Mouse (Mus musculus) forebrain, embryonic 10.5 days (tissue): ENCODE results near the gene Vmn1r192. TPM values are rescaled to one million over a fixed set of nuclear protein-coding genes. Genes with fewer than 3 reads are reported as not detected.
"Not testable (repeated sequence)": the region's sequence is repeated elsewhere in the genome, so short reads cannot be mapped to it uniquely, and the experiment has no call there.

Experiments used
- DNase-seq: peaks from one replicate; pipeline ENCODE4 v3.0.0-alpha.2; 2017; ENCODE audit warnings: low spot score; ENCODE audit errors: extremely low spot score
- H3K27ac ChIP-seq: fragments of 300-500 bp; sonication (generic); 2 replicates; pipeline ENCODE4 v1.5.1; 2016; ENCODE audit warnings: mild to moderate bottlenecking
- H3K27me3 ChIP-seq: fragments of 300-500 bp; sonication (generic); 2 replicates; pipeline ENCODE4 v1.6.1; 2016; ENCODE audit warnings: mild to moderate bottlenecking; ENCODE audit not compliant: poor library complexity, severe bottlenecking
- H3K36me3 ChIP-seq: fragments of 300-500 bp; sonication (generic); replicated peaks from 2 replicates; pipeline ENCODE4 v1.6.1; 2016; ENCODE audit warnings: mild to moderate bottlenecking, moderate library complexity
- H3K4me1 ChIP-seq: fragments of 300-500 bp; sonication (generic); 2 replicates; pipeline ENCODE4 v1.6.1; 2016
- H3K4me3 ChIP-seq: fragments of 300-500 bp; sonication (generic); 2 replicates; pipeline ENCODE4 v1.5.1; 2016; ENCODE audit warnings: mild to moderate bottlenecking, moderate library complexity
- H3K9me3 ChIP-seq: fragments of 300-500 bp; sonication (generic); 2 replicates; pipeline ENCODE4 v1.6.1; 2016; ENCODE audit warnings: mild to moderate bottlenecking, moderate library complexity
- WGBS: fragments of 180-500 bp; shearing (Covaris S2); methylation state at CpG from one replicate; pipeline ENCODE4 v1.1.7; 2016; 5-methylcytosine and 5-hydroxymethylcytosine counted together
- microRNA-seq: library from miRNA; unstranded; fragments of <30 nt; microRNA quantifications from one replicate; pipeline ENCODE4, GENCODE M21; 2017
- polyA plus RNA-seq: library from polyadenylated mRNA; unstranded; fragments of >200 nt; fragmentation: Nextera tagmentation; extraction: Ambion mirVana; gene quantifications from 2 replicates; pipeline ENCODE4 v1.2.1, GENCODE M21; 2016

The Vmn1r192 gene
- polyA plus RNA-seq: not detected in 2 replicates

DNA sequence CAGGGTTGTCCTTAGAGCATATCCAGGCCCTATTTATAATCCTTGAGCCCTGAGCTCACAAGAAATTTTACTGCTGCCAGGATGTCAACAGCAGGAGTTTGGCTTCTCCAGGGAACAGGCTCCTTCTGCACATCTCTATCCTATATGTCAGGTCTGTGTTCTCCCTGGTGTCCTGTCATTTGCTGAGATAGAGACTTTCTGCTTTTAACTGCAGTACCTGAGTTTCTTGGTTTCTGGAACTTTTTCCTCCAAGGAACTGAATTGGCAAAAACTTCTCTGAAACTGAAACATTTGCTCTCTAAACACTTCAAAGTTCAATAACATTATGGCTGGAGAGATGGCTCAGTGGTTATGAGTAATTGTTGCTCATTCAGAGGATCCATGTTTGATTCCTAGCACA lies at the start of gene Vmn1r192:
Gene Vmn1r192 (minus strand): TSS at position 101 of the 400 bp plus-strand sequence.
- no peaks in the 10 kb centered on the region for H3K9me3 ChIP-seq
- no peak for DNase-seq
- H3K36me3 ChIP-seq: no peaks in the 10 kb centered on the region
- H3K4me3 ChIP-seq: no peak within 1 kb of the TSS
- H3K4me1 ChIP-seq: no peaks in the 10 kb centered on the region
- no peak within 1 kb of the TSS for H3K27ac ChIP-seq
- no peaks in the 10 kb centered on the region for H3K27me3 ChIP-seq

GRCm38 (mm10) chr13:22223060-22223459 lies 32.1 kb upstream of the Vmn1r192 start, which contains the start of gene Vmn1r193:
Gene Vmn1r193 (minus strand): TSS chr13:22223160.
- H3K27me3 ChIP-seq: not testable (repeated sequence)

GRCm38 (mm10) chr13:22192756-22193155 lies 1.8 kb upstream of the Vmn1r192 start:
- H3K4me1 ChIP-seq, H3K27ac ChIP-seq, H3K4me3 ChIP-seq, H3K36me3 ChIP-seq, DNase-seq, H3K9me3 ChIP-seq, H3K27me3 ChIP-seq: not testable (repeated sequence)
- 73% methylated on average over 3 of the region's 3 CpGs for WGBS

More at GRCm38 (mm10) chr13:22223060-22223459, 32.1 kb upstream of the Vmn1r192 start, which contains the start of gene Vmn1r193:
- WGBS: 74% methylated on average over 1 of the region's 1 CpGs
- not testable (repeated sequence) for H3K4me3 ChIP-seq, H3K9me3 ChIP-seq, H3K36me3 ChIP-seq, H3K4me1 ChIP-seq, DNase-seq, H3K27ac ChIP-seq

DNA sequence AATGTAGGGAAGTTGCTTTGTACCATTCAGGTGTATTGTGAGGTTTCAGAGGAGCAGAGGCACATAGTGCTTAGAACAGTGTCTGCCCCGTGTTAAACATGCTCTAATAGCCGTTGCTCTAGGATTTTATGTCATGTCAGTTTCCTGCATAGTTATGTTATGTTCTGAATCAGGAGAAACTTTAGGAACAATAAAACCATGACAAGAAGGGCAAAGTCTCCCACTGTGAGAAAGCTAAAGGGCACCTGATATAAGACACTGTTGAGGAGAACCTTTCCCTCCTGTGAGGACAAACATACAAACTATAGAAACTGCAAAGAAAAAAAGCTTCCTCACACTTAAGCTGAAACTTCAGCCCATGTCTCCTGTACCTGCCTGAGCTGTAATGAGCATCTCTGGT lies 556 bp downstream of the Vmn1r192 start:
- Histone ChIP-seq H3K27me3 (no peaks in the 10 kb centered on the region), H3K9me3 (no peaks in the 10 kb centered on the region)
- 93% methylated on average over 2 of the region's 2 CpGs for WGBS

GRCm38 (mm10) chr13:22189313-22189712 lies 1.6 kb downstream of the Vmn1r192 start:
- WGBS: 93% methylated on average over 2 of the region's 2 CpGs
- H3K27ac ChIP-seq: no peak overlapping the region
- H3K4me3 ChIP-seq: no peak overlapping the region
- no peaks in the 10 kb centered on the region for H3K36me3 ChIP-seq
- H3K4me1 ChIP-seq: no peaks in the 10 kb centered on the region
- no peak for DNase-seq
- no peaks in the 10 kb centered on the region for H3K9me3 ChIP-seq
- no peaks in the 10 kb centered on the region for H3K27me3 ChIP-seq

More for the DNA sequence above, 556 bp downstream of the Vmn1r192 start:
- Histone ChIP-seq H3K36me3 (no peaks in the 10 kb centered on the region), H3K27ac (no peak overlapping the region), H3K4me1 (no peaks in the 10 kb centered on the region), H3K4me3 (no peak overlapping the region)
- DNase-seq: no peak

GRCm38 (mm10) chr13:22183869-22184268 lies 7.1 kb downstream of the Vmn1r192 start, which contains the start of gene Vmn1r191:
Gene Vmn1r191 (minus strand): TSS chr13:22183969.
- no peak within 1 kb of the TSS for H3K27ac ChIP-seq
- H3K4me3 ChIP-seq: no peak within 1 kb of the TSS
- WGBS: 73% methylated on average over 1 of the region's 1 CpGs
- no peaks in the 10 kb centered on the region for H3K36me3 ChIP-seq
- H3K9me3 ChIP-seq: no peaks in the 10 kb centered on the region
- no peaks in the 10 kb centered on the region for H3K4me1 ChIP-seq
- H3K27me3 ChIP-seq: no peaks in the 10 kb centered on the region
- no peak for DNase-seq

GRCm38 (mm10) chr13:22168416-22168815 lies 22.5 kb downstream of the Vmn1r192 start:
- H3K27ac ChIP-seq: no peak overlapping the region
- DNase-seq: no peak
- H3K4me1 ChIP-seq: no peaks in the 10 kb centered on the region
- 93% methylated on average over 15 of the region's 15 CpGs for WGBS
- peaks cover 12% of the 10 kb centered on the region for H3K9me3 ChIP-seq
- no peak overlapping the region for H3K4me3 ChIP-seq
- H3K27me3 ChIP-seq: no peaks in the 10 kb centered on the region
- no peaks in the 10 kb centered on the region for H3K36me3 ChIP-seq

DNA sequence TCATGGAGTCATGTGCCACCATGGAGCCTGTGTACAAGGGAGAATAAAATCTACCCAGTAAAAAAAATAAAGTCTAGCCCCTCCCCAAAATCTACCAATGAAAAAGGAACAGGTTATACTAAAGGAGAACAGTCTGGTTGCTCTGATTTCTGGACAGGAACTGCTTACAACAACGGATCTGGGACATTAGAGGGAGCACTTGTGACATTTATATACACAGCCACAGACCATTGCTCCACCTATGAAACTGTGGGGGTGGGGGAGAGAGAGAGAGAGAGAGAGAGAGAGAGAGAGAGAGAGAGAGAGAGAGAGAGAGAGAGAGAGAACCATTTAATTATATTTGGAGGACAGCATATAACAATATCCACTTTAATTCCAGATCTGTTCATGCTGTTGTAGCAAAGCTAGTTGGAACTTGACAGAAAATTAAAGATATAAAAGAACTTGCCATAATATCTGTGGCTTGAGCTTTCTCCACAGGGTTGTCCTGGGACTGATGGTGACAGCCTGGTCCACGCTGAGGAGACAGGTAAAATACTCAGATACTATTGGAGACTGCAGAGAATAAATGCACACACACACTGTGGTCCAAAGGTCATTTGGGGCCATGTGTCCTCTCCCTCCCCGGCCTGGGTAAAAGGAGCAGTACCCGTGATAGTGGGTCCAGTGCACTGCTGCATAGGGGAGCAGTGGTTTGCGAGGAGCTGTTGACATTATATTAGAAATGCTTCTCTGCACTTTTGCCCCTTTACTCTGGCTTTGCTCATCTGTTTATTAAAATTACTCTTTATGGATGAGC lies 54.2 kb downstream of the Vmn1r192 start:
- H3K4me3 ChIP-seq, DNase-seq, H3K36me3 ChIP-seq, H3K27me3 ChIP-seq, H3K9me3 ChIP-seq, H3K27ac ChIP-seq, H3K4me1 ChIP-seq: not testable (repeated sequence)
- 80% methylated on average over 5 of the region's 5 CpGs for WGBS

Small RNAs within 50 kb of the gene (microRNA-seq; reads per million reads assigned to microRNA genes)
- gene Gm23282: not detected
- gene Gm25084: not detected

Other genes starting within 250 kb of the Vmn1r192 start
- 24.3 and 26.8 TPM in 2 replicates for gene Zfp184, start 246.0 kb downstream of the Vmn1r192 start, polyA plus RNA-seq
- gene Pom121l2, start 209.9 kb downstream of the Vmn1r192 start, polyA plus RNA-seq: 0.09 TPM in 1 of 2 replicates, not detected in the other
- 0.26 and 0.41 TPM in 2 replicates for gene Prss16, start 181.4 kb downstream of the Vmn1r192 start, polyA plus RNA-seq
- gene Hist1h2ah, start 155.6 kb downstream of the Vmn1r192 start, polyA plus RNA-seq: 12.1 and 14.3 TPM in 2 replicates
- gene Hist1h2bk, start 155.3 kb downstream of the Vmn1r192 start, polyA plus RNA-seq: 6.4 and 7.7 TPM in 2 replicates
- gene Hist1h4i, start 149.8 kb downstream of the Vmn1r192 start, polyA plus RNA-seq: 53.1 and 58.6 TPM in 2 replicates
- 54.9 and 55.0 TPM in 2 replicates for gene Hist1h2ag, start 148.2 kb downstream of the Vmn1r192 start, polyA plus RNA-seq
- gene Hist1h2bj, start 147.9 kb downstream of the Vmn1r192 start, polyA plus RNA-seq: 11.7 and 14.9 TPM in 2 replicates
- gene Vmn1r188, start 106.7 kb downstream of the Vmn1r192 start, polyA plus RNA-seq: not detected in 2 replicates
- gene Vmn1r189, start 85.3 kb downstream of the Vmn1r192 start, polyA plus RNA-seq: not detected in 2 replicates
- gene Vmn1r191, start 7.2 kb downstream of the Vmn1r192 start, polyA plus RNA-seq: not detected in 2 replicates
- gene Vmn1r193, start 32.0 kb upstream of the Vmn1r192 start, polyA plus RNA-seq: not detected in 2 replicates
- gene Vmn1r194, start 53.1 kb upstream of the Vmn1r192 start, polyA plus RNA-seq: not detected in 2 replicates
- gene Vmn1r195, start 79.4 kb upstream of the Vmn1r192 start, polyA plus RNA-seq: not detected in 2 replicates
- not detected in 2 replicates for gene Vmn1r196, start 98.8 kb upstream of the Vmn1r192 start, polyA plus RNA-seq
- not detected in 2 replicates for gene Vmn1r197, start 133.4 kb upstream of the Vmn1r192 start, polyA plus RNA-seq
- gene Vmn1r198, start 159.2 kb upstream of the Vmn1r192 start, polyA plus RNA-seq: not detected in 2 replicates
- gene Vmn1r199, start 188.7 kb upstream of the Vmn1r192 start, polyA plus RNA-seq: not detected in 2 replicates
- not detected in 2 replicates for gene Vmn1r200, start 199.2 kb upstream of the Vmn1r192 start, polyA plus RNA-seq